Mouse (Mus musculus) cerebellum, postnatal 10 days (tissue): ENCODE data around the gene Mrto4.

Experiments used
- DNase-seq, 2 experiments: peaks; one replicate each; pipeline ENCODE4 v3.0.0; 2021; ENCODE audit warnings: mixed read lengths in 2 of 2

Gene Mrto4

GRCm38 (mm10) chr4:139338145-139338544 lies 14.2 kb downstream of the Mrto4 start:
- DNase-seq = no peak

- DNase-seq = peak; percentile 86 to 88
Measured at GRCm38 (mm10) chr4:139336822-139337483, 15.4 kb downstream of the Mrto4 start.

- DNase-seq = no peak
Measured at GRCm38 (mm10) chr4:139335507-139335906, 16.9 kb downstream of the Mrto4 start.

- DNase-seq = no peak
Measured at GRCm38 (mm10) chr4:139334631-139335295, 17.6 kb downstream of the Mrto4 start.

- DNase-seq = peak; percentile 59 to 66
Measured at GRCm38 (mm10) chr4:139330605-139331004, 21.8 kb downstream of the Mrto4 start.

- no peak for DNase-seq
Measured at GRCm38 (mm10) chr4:139319740-139320139, 32.6 kb downstream of the Mrto4 start.

DNA sequence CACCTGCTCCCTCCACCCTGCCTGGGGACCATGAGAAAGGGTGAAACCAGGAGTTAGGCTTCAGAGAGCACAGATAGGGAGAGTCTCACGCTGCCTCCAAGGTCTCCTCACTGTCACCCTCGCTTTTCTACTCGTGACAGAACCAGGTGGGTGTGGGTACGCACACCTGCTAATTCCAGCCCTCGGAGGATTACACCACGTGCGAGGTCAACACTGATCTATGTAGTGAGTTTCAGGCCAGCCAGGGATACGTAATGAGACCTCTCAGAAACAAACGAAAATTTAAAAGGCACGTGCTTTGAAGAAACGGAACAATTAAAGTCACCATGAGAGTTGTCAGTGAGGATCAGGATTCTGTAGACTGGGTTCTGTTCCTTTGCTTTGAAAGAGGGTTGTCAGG lies 33.9 kb downstream of the Mrto4 start:
- DNase-seq = no peak

DNA sequence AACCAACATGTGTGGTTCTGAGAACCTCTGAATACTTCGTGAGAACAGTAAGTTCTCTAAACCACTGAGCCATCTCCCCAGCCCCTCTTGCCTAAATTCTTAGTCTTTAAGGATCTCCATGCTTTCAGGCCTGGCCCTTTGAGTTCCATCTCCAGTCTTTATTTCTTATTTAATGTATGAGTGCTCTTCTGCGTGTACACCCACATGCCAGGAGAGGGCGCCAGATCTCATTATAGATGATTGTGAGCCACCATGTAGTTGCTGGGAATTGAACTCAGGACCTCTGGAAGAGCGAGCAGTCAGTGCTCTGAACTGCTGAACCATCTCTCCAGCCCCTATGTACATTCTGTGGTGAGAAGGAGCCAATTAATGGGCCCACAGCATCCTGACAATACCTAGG lies 39.7 kb downstream of the Mrto4 start:
- DNase-seq = peak; percentile 54 to 62

GRCm38 (mm10) chr4:139311707-139312106 lies 40.7 kb downstream of the Mrto4 start:
- no peak for DNase-seq

- DNase-seq = no peak
Measured at GRCm38 (mm10) chr4:139310899-139311701, 41.3 kb downstream of the Mrto4 start.

GRCm38 (mm10) chr4:139310171-139310898 lies 42.0 kb downstream of the Mrto4 start, which contains the start of the genes Pqlc2 and Akr7a5:
Pqlc2 (minus strand) TSS chr4:139310708.
Akr7a5 (plus strand) TSS chr4:139310744.
- peak; percentile 100 for DNase-seq

- DNase-seq = no peak
Measured at GRCm38 (mm10) chr4:139309651-139310050, 42.7 kb downstream of the Mrto4 start.

GRCm38 (mm10) chr4:139307916-139308315 lies 44.5 kb downstream of the Mrto4 start:
- no peak for DNase-seq

- no peak for DNase-seq
Measured at GRCm38 (mm10) chr4:139305521-139305920, 46.9 kb downstream of the Mrto4 start.

- no peak for DNase-seq
Measured at GRCm38 (mm10) chr4:139302241-139302640, 50.1 kb downstream of the Mrto4 start.

DNA sequence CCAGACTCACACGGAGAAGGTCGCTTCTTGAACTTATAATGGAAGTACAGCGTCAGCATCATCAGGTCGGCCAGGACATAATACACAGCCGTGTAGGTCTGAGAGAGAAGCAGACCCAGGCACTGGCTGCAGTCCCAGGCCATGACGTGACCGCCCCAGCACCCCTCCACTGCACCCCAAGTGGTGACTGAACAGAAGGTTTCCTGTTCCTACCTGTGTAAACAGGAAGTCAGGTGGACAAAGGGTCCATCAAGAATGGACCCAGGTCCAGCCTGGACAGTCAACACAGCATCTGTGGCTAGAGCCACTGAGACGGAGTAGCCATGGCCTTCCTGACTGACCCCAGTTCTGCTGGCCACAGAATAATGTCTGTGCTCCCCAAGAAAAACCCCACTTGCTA lies 50.6 kb downstream of the Mrto4 start:
- DNase-seq = no peak

- peak in 1 of 2 experiments; percentile 42 for DNase-seq
Measured at GRCm38 (mm10) chr4:139298671-139299366, 53.6 kb downstream of the Mrto4 start.

- peak; percentile 97 to 99 for DNase-seq
Measured at GRCm38 (mm10) chr4:139297566-139297965, 54.8 kb downstream of the Mrto4 start.
